Mouse (Mus musculus): ENCODE measurements around the gene B4gat1. TPM values are rescaled to one million over a fixed set of nuclear protein-coding genes. Genes with fewer than 3 reads are reported as not detected.

B4gat1 gene
- polyA plus RNA-seq (2015; fragmentation: Illumina TruSeq; extraction: RNeasy Lipid Tissue Mini Kit (QIAGEN cat#74804); ENCODE audit: insufficient read depth, low replicate concordance) = 10.3 TPM

GRCm38 (mm10) chr19:5038709-5039156, at the start of gene B4gat1, which contains the start of gene AC124502.3:
Gene B4gat1, plus strand, starts transcription at chr19:5038826.
Gene AC124502.3, plus strand, starts transcription at chr19:5038891.

GRCm38 (mm10) chr19:4990256-4990625, 48.4 kb upstream of the B4gat1 start, which contains the start of gene Npas4:
Gene Npas4, minus strand, starts transcription at chr19:4990316.

DNA sequence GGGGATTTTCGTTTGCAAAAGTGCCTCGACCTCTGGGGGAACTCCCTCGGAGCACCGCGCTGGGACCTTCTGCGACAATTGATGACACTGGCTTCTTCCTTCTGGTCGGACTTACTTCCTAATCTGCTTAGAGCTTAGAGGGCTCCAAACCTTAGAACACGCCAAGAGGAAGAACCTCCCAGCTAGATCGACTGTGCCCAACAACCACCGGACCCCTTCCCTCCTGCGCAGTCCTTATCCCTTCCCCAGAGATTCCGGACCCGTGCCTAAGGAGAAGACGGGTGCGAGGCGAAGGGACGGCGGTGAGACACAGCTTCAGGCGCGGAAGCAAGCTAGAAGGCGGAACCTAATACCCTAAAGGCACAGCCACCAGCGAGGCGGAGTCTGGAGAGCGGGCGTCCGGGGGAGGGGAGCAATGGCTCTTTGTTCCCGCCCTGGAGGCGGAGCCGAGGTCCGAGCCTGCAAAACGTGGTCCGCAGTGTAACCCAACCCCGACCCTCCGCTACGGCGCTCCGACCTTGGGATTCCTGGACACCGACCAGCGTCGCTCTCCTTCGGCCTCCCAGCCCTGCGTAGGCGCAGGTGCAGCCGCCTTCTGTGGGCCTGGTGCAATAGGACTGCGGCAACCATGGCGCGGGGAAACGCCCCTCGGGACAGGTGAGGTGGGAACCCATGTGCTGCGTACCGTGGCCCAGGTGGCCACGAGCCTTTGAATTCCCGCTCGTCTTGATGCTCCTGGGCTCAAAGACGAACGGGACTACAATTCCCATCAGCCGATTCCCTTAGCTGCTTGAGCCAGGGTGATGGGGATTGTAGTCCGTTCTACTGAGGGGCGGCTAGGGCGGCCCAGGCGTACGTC, 14.8 kb upstream of the B4gat1 start, which contains the start of gene Slc29a2:
Slc29a2 (plus strand) TSS at position 240 of the 859 bp plus-strand sequence.

GRCm38 (mm10) chr19:5040862-5041523, 2.4 kb downstream of the B4gat1 start, which contains the start of gene Brms1:
Gene Brms1, plus strand, starts transcription at chr19:5041354.

GRCm38 (mm10) chr19:5050047-5050905, 11.7 kb downstream of the B4gat1 start, which contains the start of gene Rin1:
Gene Rin1, plus strand, starts transcription at chr19:5050481.

DNA sequence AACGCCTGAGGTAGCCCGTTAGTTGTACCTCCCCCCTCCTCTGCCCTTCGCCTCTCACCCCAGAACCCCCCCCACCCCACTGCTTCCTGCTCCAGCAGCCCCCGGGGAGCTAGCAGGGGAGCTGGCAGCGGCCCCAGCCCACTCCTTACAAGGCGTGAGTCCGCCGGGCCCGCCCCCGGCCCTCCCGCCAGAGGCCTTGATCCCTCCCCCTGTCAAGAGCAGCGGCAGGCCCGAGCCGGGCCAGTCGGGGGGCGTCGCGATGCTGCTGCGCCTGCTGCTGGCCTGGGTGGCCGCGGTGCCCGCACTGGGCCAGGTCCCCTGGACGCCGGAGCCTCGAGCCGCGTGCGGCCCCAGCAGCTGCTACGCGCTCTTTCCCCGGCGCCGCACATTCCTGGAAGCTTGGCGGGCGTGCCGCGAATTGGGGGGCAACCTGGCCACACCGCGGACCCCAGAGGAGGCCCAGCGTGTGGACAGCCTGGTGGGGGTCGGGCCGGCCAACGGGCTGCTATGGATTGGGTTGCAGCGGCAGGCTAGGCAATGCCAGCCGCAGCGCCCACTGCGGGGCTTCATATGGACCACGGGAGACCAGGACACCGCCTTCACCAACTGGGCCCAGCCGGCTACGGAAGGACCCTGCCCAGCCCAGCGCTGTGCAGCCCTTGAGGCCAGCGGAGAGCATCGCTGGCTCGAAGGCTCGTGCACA, 29.4 kb downstream of the B4gat1 start, which contains the start of gene Cd248:
Cd248 (plus strand) TSS at position 212 of the 703 bp plus-strand sequence.

GRCm38 (mm10) chr19:5085145-5085863, 46.7 kb downstream of the B4gat1 start, which contains the start of gene Tmem151a:
Gene Tmem151a, minus strand, starts transcription at chr19:5085531.

GRCm38 (mm10) chr19:5087884-5088728, 49.5 kb downstream of the B4gat1 start, which contains the start of gene Yif1a:
Gene Yif1a, plus strand, starts transcription at chr19:5088538.

Other genes with a start within 250 kb of the B4gat1 start
- gene Rbm4, start 244.9 kb upstream of the B4gat1 start, polyA plus RNA-seq (2015; fragmentation: Illumina TruSeq; extraction: RNeasy Lipid Tissue Mini Kit (QIAGEN cat#74804); ENCODE audit: insufficient read depth, low replicate concordance) = 37.4 TPM
- gene Gm21992, start 227.2 kb upstream of the B4gat1 start, polyA plus RNA-seq (2015; fragmentation: Illumina TruSeq; extraction: RNeasy Lipid Tissue Mini Kit (QIAGEN cat#74804); ENCODE audit: insufficient read depth, low replicate concordance) = 33.4 TPM
- gene Rbm14, start 227.2 kb upstream of the B4gat1 start, polyA plus RNA-seq (2015; fragmentation: Illumina TruSeq; extraction: RNeasy Lipid Tissue Mini Kit (QIAGEN cat#74804); ENCODE audit: insufficient read depth, low replicate concordance) = 20.5 TPM
- gene Ccs, start 199.5 kb upstream of the B4gat1 start, polyA plus RNA-seq (2015; fragmentation: Illumina TruSeq; extraction: RNeasy Lipid Tissue Mini Kit (QIAGEN cat#74804); ENCODE audit: insufficient read depth, low replicate concordance) = 16.5 TPM
- 0.07 TPM for gene Ccdc87, start 199.5 kb upstream of the B4gat1 start, polyA plus RNA-seq (2015; fragmentation: Illumina TruSeq; extraction: RNeasy Lipid Tissue Mini Kit (QIAGEN cat#74804); ENCODE audit: insufficient read depth, low replicate concordance)
- 10.2 TPM for gene Ctsf, start 183.7 kb upstream of the B4gat1 start, polyA plus RNA-seq (2015; fragmentation: Illumina TruSeq; extraction: RNeasy Lipid Tissue Mini Kit (QIAGEN cat#74804); ENCODE audit: insufficient read depth, low replicate concordance)
- gene Actn3, start 160.9 kb upstream of the B4gat1 start, polyA plus RNA-seq (2015; fragmentation: Illumina TruSeq; extraction: RNeasy Lipid Tissue Mini Kit (QIAGEN cat#74804); ENCODE audit: insufficient read depth, low replicate concordance) = not detected
- 17.8 TPM for gene Zdhhc24, start 160.2 kb upstream of the B4gat1 start, polyA plus RNA-seq (2015; fragmentation: Illumina TruSeq; extraction: RNeasy Lipid Tissue Mini Kit (QIAGEN cat#74804); ENCODE audit: insufficient read depth, low replicate concordance)
- gene Bbs1, start 132.2 kb upstream of the B4gat1 start, polyA plus RNA-seq (2015; fragmentation: Illumina TruSeq; extraction: RNeasy Lipid Tissue Mini Kit (QIAGEN cat#74804); ENCODE audit: insufficient read depth, low replicate concordance) = 1.2 TPM
- gene Dpp3, start 110.5 kb upstream of the B4gat1 start, polyA plus RNA-seq (2015; fragmentation: Illumina TruSeq; extraction: RNeasy Lipid Tissue Mini Kit (QIAGEN cat#74804); ENCODE audit: insufficient read depth, low replicate concordance) = 28.7 TPM
- 0.64 TPM for gene Peli3, start 95.7 kb upstream of the B4gat1 start, polyA plus RNA-seq (2015; fragmentation: Illumina TruSeq; extraction: RNeasy Lipid Tissue Mini Kit (QIAGEN cat#74804); ENCODE audit: insufficient read depth, low replicate concordance)
- 45.7 TPM for gene Mrpl11, start 76.7 kb upstream of the B4gat1 start, polyA plus RNA-seq (2015; fragmentation: Illumina TruSeq; extraction: RNeasy Lipid Tissue Mini Kit (QIAGEN cat#74804); ENCODE audit: insufficient read depth, low replicate concordance)
- gene Npas4, start 48.5 kb upstream of the B4gat1 start, polyA plus RNA-seq (2015; fragmentation: Illumina TruSeq; extraction: RNeasy Lipid Tissue Mini Kit (QIAGEN cat#74804); ENCODE audit: insufficient read depth, low replicate concordance) = 0.28 TPM
- 1.3 TPM for gene Slc29a2, start 15.0 kb upstream of the B4gat1 start, polyA plus RNA-seq (2015; fragmentation: Illumina TruSeq; extraction: RNeasy Lipid Tissue Mini Kit (QIAGEN cat#74804); ENCODE audit: insufficient read depth, low replicate concordance)
- 0.86 TPM for gene AC124502.3, start 65 bp downstream of the B4gat1 start, polyA plus RNA-seq (2015; fragmentation: Illumina TruSeq; extraction: RNeasy Lipid Tissue Mini Kit (QIAGEN cat#74804); ENCODE audit: insufficient read depth, low replicate concordance)
- 22.9 TPM for gene Brms1, start 2.5 kb downstream of the B4gat1 start, polyA plus RNA-seq (2015; fragmentation: Illumina TruSeq; extraction: RNeasy Lipid Tissue Mini Kit (QIAGEN cat#74804); ENCODE audit: insufficient read depth, low replicate concordance)
- gene Rin1, start 11.7 kb downstream of the B4gat1 start, polyA plus RNA-seq (2015; fragmentation: Illumina TruSeq; extraction: RNeasy Lipid Tissue Mini Kit (QIAGEN cat#74804); ENCODE audit: insufficient read depth, low replicate concordance) = 0.51 TPM
- gene Cd248, start 29.3 kb downstream of the B4gat1 start, polyA plus RNA-seq (2015; fragmentation: Illumina TruSeq; extraction: RNeasy Lipid Tissue Mini Kit (QIAGEN cat#74804); ENCODE audit: insufficient read depth, low replicate concordance) = 1.2 TPM
- gene Tmem151a, start 46.7 kb downstream of the B4gat1 start, polyA plus RNA-seq (2015; fragmentation: Illumina TruSeq; extraction: RNeasy Lipid Tissue Mini Kit (QIAGEN cat#74804); ENCODE audit: insufficient read depth, low replicate concordance) = 0.29 TPM
- gene Yif1a, start 49.7 kb downstream of the B4gat1 start, polyA plus RNA-seq (2015; fragmentation: Illumina TruSeq; extraction: RNeasy Lipid Tissue Mini Kit (QIAGEN cat#74804); ENCODE audit: insufficient read depth, low replicate concordance) = 19.3 TPM
- gene Cnih2, start 59.7 kb downstream of the B4gat1 start, polyA plus RNA-seq (2015; fragmentation: Illumina TruSeq; extraction: RNeasy Lipid Tissue Mini Kit (QIAGEN cat#74804); ENCODE audit: insufficient read depth, low replicate concordance) = not detected
- 50.7 TPM for gene Rab1b, start 68.2 kb downstream of the B4gat1 start, polyA plus RNA-seq (2015; fragmentation: Illumina TruSeq; extraction: RNeasy Lipid Tissue Mini Kit (QIAGEN cat#74804); ENCODE audit: insufficient read depth, low replicate concordance)
- gene Klc2, start 79.7 kb downstream of the B4gat1 start, polyA plus RNA-seq (2015; fragmentation: Illumina TruSeq; extraction: RNeasy Lipid Tissue Mini Kit (QIAGEN cat#74804); ENCODE audit: insufficient read depth, low replicate concordance) = 9.6 TPM
- 26.8 TPM for gene Pacs1, start 234.3 kb downstream of the B4gat1 start, polyA plus RNA-seq (2015; fragmentation: Illumina TruSeq; extraction: RNeasy Lipid Tissue Mini Kit (QIAGEN cat#74804); ENCODE audit: insufficient read depth, low replicate concordance)

Data from spleen, adult 10 weeks (tissue).